In genomic region chr14:31683610-31684009, GRCm38 (mm10) we compare ENCODE assay signal across 32 mouse cellular contexts. TPM values are rescaled to one million over a fixed set of nuclear protein-coding genes. Genes with fewer than 3 reads are reported as not detected.
DNase-seq lines count a peak whose midpoint lies in the region; ATAC-seq and TF ChIP-seq lines count a peak whose summit lies in the region.
"Had no signal": no experiment of that assay in that cellular context is flagged by ENCODE, and none has a peak within 500 bp of the region (broad histone marks: within the 10 kb centered on the region; RNA-seq: fewer than 3 reads in every experiment).

No protein-coding gene starts in this region.

- TF ChIP-seq CTCF in kidney, postnatal 0 days (IDR thresholded peaks at IDR 0.05; ENCODE audit: low read depth), result no peak

- H3K4me2 ChIP-seq in kidney, postnatal 0 days (ENCODE audit: low read length), result no peak overlapping the region
- H3K4me2 ChIP-seq in neural tube, embryonic 14.5 days (ENCODE audit: low read depth, low read length), result no peak overlapping the region
- H3K4me2 ChIP-seq: embryonic facial prominence, embryonic 12.5 days; heart, embryonic 12.5 days; hindbrain, embryonic 14.5 days; limb, embryonic 12.5 days; midbrain, embryonic 15.5 days had no signal

- DNase-seq in kidney, postnatal 0 days (ENCODE audit: low spot score), result peak; percentile 6
- DNase-seq in kidney, adult 11 months, result no peak
- DNase-seq in neural tube, embryonic 10.5 days (ENCODE audit: extremely low spot score, low spot score), result no peak
- no peak for DNase-seq in lung, adult 18-20 months
- DNase-seq in cerebellum, adult 11-12 months, result no peak
- DNase-seq: adrenal gland, adult 2 months; adrenal gland, postnatal 36 days; cerebellum, adult 8-10 months; cerebellum, postnatal 36 days; embryo, embryonic 11 days; gastrocnemius, postnatal 14 days; heart, adult 18-20 months; heart, postnatal 4 days; kidney, adult 18-20 months; kidney, postnatal 10 days; layer of hippocampus, adult 9-11 months; right cerebral cortex, adult 18-20 months; right cerebral cortex, postnatal 4 days had no signal

- H3K27me3 ChIP-seq in kidney, postnatal 0 days (ENCODE audit: insufficient read depth, low read length), result no peaks in the 10 kb centered on the region
- no peaks in the 10 kb centered on the region for H3K27me3 ChIP-seq in neural tube, embryonic 14.5 days (ENCODE audit: control insufficient read depth, insufficient read depth, low read length)
- H3K27me3 ChIP-seq: embryonic facial prominence, embryonic 12.5 days; heart, embryonic 12.5 days; limb, embryonic 12.5 days; midbrain, embryonic 15.5 days had no signal

- no peak overlapping the region for H3K4me3 ChIP-seq in kidney, postnatal 0 days (replicated peaks; ENCODE audit: low read depth, low read length)
- no peak overlapping the region for H3K4me3 ChIP-seq in neural tube, embryonic 14.5 days (ENCODE audit: low read depth, low read length)
- H3K4me3 ChIP-seq: embryonic facial prominence, embryonic 12.5 days; heart, embryonic 12.5 days; limb, embryonic 12.5 days; midbrain, embryonic 15.5 days had no signal

- H3K4me1 ChIP-seq in kidney, postnatal 0 days (replicated peaks; ENCODE audit: insufficient read depth, low read length), result no peaks in the 10 kb centered on the region
- no peaks in the 10 kb centered on the region for H3K4me1 ChIP-seq in neural tube, embryonic 14.5 days (ENCODE audit: control insufficient read depth, insufficient read depth, low read length)
- H3K4me1 ChIP-seq: embryonic facial prominence, embryonic 12.5 days had no signal

- H3K9me3 ChIP-seq in kidney, postnatal 0 days (replicated peaks; ENCODE audit: low read length), result no peaks in the 10 kb centered on the region
- no peaks in the 10 kb centered on the region for H3K9me3 ChIP-seq in neural tube, embryonic 14.5 days (ENCODE audit: control insufficient read depth, low read length)
- H3K9me3 ChIP-seq: embryonic facial prominence, embryonic 12.5 days; heart, embryonic 12.5 days; limb, embryonic 12.5 days; midbrain, embryonic 15.5 days had no signal

- ATAC-seq in kidney, postnatal 0 days (replicated peaks; ENCODE audit: low FRiP score, low read depth), result no peak
- ATAC-seq in neural tube, embryonic 14.5 days (ENCODE audit: low read depth), result peak; percentile 24; the same call in 1 of the 2 replicates
- peak; percentile 81 for ATAC-seq in granulocyte monocyte progenitor cell, adult 5-6 weeks (replicated peaks; ENCODE audit: poor library complexity, severe bottlenecking)
- ATAC-seq: forebrain, embryonic 14.5 days; lung, postnatal 0 days; midbrain, embryonic 15.5 days had no signal

- no peaks in the 10 kb centered on the region for H3K36me3 ChIP-seq in kidney, postnatal 0 days (ENCODE audit: insufficient read depth, low read length)
- H3K36me3 ChIP-seq in neural tube, embryonic 14.5 days (ENCODE audit: control insufficient read depth, insufficient read depth, low read length), result no peaks in the 10 kb centered on the region
- H3K36me3 ChIP-seq: embryonic facial prominence, embryonic 12.5 days; heart, embryonic 12.5 days; limb, embryonic 12.5 days; midbrain, embryonic 15.5 days had no signal

- WGBS in kidney, postnatal 0 days, result 67% methylated on average over 2 of the region's 2 CpGs
- WGBS in neural tube, embryonic 14.5 days, result 77% methylated on average over 1 of the region's 2 CpGs

- no peak overlapping the region for H3K9ac ChIP-seq in kidney, postnatal 0 days (ENCODE audit: low read depth, low read length)
- no peak overlapping the region for H3K9ac ChIP-seq in neural tube, embryonic 14.5 days (replicated peaks; ENCODE audit: low read depth, low read length)
- H3K9ac ChIP-seq: embryonic facial prominence, embryonic 12.5 days; heart, embryonic 12.5 days; hindbrain, embryonic 14.5 days; limb, embryonic 12.5 days; midbrain, embryonic 15.5 days had no signal

- no peak overlapping the region for H3K27ac ChIP-seq in kidney, postnatal 0 days
- H3K27ac ChIP-seq in neural tube, embryonic 14.5 days (ENCODE audit: low read depth, low read length), result no peak overlapping the region
- H3K27ac ChIP-seq: embryonic facial prominence, embryonic 12.5 days; hindbrain, embryonic 14.5 days; limb, embryonic 12.5 days; midbrain, embryonic 15.5 days had no signal

RNA-seq across cellular contexts. Expression of gene Hacl1, which starts 42.5 kb away (rescaled TPM):
- polyA plus RNA-seq in kidney, postnatal 0 days (2015; fragmentation: Nextera tagmentation; extraction: Ambion mirVana), result 68.9 and 76.3 TPM in 2 replicates
- polyA plus RNA-seq in neural tube, embryonic 14.5 days (2014; fragmentation: Nextera tagmentation; extraction: Ambion mirVana), result 10.0 and 13.5 TPM in 2 replicates
- 6.0 and 23.7 TPM in 2 replicates for total RNA-seq in granulocyte monocyte progenitor cell, adult 5-6 weeks (2014; fragmentation: Nextera tagmentation)
- total RNA-seq in granulocyte monocyte progenitor cell, adult 5-6 weeks (2017), result 24.1 and 24.3 TPM in 2 replicates

RNA-seq across cellular contexts. Expression of gene Btd, which starts 42.8 kb away (rescaled TPM):
- 60.6 and 64.5 TPM in 2 replicates for polyA plus RNA-seq in kidney, postnatal 0 days (2015; fragmentation: Nextera tagmentation; extraction: Ambion mirVana)
- 14.4 and 17.7 TPM in 2 replicates for polyA plus RNA-seq in neural tube, embryonic 14.5 days (2014; fragmentation: Nextera tagmentation; extraction: Ambion mirVana)
- 23.4 and 25.4 TPM in 2 replicates for total RNA-seq in granulocyte monocyte progenitor cell, adult 5-6 weeks (2014; fragmentation: Nextera tagmentation)
- total RNA-seq in granulocyte monocyte progenitor cell, adult 5-6 weeks (2017), result 11.3 and 12.4 TPM in 2 replicates

RNA-seq across cellular contexts. Expression of gene Gm49387, which starts 42.9 kb away (rescaled TPM):
- polyA plus RNA-seq in kidney, postnatal 0 days (2015; fragmentation: Nextera tagmentation; extraction: Ambion mirVana), result 2.9 TPM in 1 of 2 replicates, not detected in the other
- not detected in 2 replicates for polyA plus RNA-seq in neural tube, embryonic 14.5 days (2014; fragmentation: Nextera tagmentation; extraction: Ambion mirVana)
- total RNA-seq in granulocyte monocyte progenitor cell, adult 5-6 weeks (2014; fragmentation: Nextera tagmentation), result not detected in 2 replicates
- not detected in 2 replicates for total RNA-seq in granulocyte monocyte progenitor cell, adult 5-6 weeks (2017)
- total RNA-seq: adrenal gland, postnatal 36 days; gastrocnemius, postnatal 14 days; left cerebral cortex, postnatal 14 days; liver, adult 2 months had no signal
- polyA plus RNA-seq: activated CD4-positive, CD25-positive, alpha-beta regulatory T cell, adult 4 months; adrenal gland, adult 2 months; forebrain, embryonic 14.5 days; hindbrain, embryonic 14.5 days; large intestine, adult 2 months; limb, embryonic 12.5 days; neural tube, embryonic 11.5 days had no signal
